Mouse (Mus musculus): Measurements from ENCODE around the gene Pitpnm2. TPM values are rescaled to one million over a fixed set of nuclear protein-coding genes. Genes with fewer than 3 reads are reported as not detected.
"Not testable (repeated sequence)": the region's sequence is repeated elsewhere in the genome, so short reads cannot be mapped to it uniquely, and the experiment has no call there.

The Pitpnm2 gene
- total RNA-seq, 2 experiments from 2014 or later = 202 to 237 TPM

DNA sequence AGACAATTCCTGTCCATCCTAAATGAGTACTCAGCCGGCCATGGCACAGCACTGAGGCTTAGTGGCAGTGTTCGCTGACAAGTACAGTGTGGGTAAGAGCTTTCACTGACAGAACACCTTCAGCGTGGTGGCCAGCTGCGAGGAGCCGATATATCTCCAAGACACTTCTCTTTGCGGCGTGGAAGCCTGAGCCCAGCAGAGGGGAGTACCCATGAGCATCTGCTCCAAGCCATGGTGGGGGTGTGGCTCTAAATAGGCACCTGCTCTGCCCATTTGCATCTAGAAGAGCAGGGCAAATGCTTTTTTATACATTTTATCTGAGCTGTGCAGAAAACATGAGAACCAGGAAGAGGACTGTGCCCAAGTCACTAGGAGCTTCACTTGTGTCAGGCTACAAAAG is 23.7 kb downstream of the Pitpnm2 start:
- intact Hi-C loops (cut with DNase I) = no loop called here
- DNase-seq (ENCODE audit: low spot score in 2 of 2) = no peak

DNA sequence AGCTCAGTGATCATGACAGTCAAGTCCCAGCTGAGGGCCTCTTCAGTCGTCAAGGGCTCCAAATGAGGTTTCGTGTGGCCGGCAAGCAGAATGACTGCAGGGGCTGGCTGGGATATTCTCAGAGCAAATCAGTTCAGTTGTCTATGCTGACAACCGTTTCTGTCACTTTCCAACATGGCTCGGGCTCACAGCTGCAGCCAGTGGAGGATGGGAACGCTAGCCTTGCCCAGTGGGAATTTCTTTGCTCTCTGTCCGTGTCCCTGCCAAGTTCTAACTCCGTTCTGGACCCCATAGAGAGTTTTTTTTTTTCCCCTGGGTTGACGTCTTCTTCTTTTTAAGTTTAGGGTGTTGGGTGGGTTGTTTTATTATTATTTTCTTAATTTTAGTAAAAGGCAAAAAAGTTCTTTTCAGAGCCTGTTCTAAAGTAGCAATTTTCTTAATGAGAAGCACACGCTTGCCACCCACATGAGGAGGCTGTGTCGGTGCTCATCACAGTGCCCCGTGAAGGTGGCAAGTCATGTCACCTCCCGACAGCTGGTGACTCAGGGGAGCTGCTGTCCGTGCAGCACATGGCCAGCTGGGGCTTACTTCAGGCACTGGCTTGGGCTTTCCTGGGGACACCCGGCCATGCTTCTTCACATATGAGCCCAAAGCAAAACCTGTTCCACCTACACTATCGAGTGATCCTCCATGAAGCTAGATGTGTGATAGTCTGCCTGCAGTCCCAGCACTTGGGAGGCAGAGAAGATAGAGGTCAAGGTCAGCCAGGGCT is 25.1 kb downstream of the Pitpnm2 start:
- intact Hi-C loops (cut with DNase I) = no loop called here
- DNase-seq (ENCODE audit: low spot score in 2 of 2) = no peak

DNA sequence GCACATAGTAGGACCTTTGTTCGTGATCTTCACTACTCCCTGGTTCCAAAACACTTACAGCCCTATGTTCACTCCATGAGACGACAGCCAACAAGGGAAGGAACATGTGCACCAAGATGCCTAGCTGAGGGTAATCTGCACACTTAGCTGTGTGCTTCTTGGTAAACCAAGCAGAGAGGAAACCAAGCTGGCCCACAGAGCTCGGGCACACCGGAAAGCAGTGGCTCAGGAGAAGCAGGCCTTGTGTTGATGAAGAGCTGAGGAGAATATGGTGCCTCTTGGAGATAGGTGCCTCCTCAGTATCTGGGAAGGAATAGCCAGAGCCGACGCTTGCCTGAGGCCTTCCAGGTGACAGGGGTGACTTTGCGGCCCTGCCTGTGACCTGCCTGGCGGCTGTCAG is 26.0 kb downstream of the Pitpnm2 start:
- DNase-seq (ENCODE audit: low spot score in 2 of 2) = no peak
- intact Hi-C loops (cut with DNase I) = no loop called here

DNA sequence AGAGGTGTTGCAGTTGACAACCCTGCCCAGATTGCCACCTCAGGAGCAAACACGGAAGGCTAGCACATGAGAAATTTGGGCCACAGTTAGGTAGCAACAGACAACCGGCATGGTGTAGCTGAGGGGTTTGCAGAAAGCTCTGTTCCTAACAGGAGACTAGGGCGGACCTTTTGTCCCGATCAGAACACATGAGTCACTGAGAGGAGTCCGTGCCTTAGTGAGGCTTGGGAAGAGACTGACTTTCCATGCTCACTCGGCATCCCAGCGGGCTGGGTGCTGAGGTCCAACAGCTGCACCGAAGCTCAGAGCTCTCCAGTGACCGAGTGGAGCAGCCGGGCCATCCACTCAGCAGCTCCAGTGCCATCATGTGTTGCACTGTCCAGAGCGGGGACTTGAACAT is 26.9 kb downstream of the Pitpnm2 start:
- no peak for DNase-seq (ENCODE audit: low spot score in 2 of 2)
- intact Hi-C loops (cut with DNase I) = no loop called here

DNA sequence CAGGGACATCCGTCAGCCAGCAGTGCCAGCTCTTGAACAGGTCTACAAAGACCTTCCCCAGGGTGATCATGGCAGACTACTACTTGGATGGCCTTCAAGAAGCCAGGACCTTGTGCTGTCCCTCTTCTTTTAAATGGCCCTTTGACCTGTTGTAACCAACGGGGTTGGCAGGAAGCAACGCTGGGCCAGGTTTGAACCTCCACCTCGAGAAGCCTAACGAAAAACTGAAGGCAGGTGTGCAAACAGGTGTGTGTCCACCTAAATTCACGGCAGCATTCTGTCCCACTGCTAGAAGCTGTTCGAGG is 27.9 kb downstream of the Pitpnm2 start:
- intact Hi-C loops (cut with DNase I) = loop anchor here (2.0 kb wide), 2 partner anchors 27 to 35 kb away; partner anchors contain the start of gene Pitpnm2
- no peak for DNase-seq (ENCODE audit: low spot score in 2 of 2)

DNA sequence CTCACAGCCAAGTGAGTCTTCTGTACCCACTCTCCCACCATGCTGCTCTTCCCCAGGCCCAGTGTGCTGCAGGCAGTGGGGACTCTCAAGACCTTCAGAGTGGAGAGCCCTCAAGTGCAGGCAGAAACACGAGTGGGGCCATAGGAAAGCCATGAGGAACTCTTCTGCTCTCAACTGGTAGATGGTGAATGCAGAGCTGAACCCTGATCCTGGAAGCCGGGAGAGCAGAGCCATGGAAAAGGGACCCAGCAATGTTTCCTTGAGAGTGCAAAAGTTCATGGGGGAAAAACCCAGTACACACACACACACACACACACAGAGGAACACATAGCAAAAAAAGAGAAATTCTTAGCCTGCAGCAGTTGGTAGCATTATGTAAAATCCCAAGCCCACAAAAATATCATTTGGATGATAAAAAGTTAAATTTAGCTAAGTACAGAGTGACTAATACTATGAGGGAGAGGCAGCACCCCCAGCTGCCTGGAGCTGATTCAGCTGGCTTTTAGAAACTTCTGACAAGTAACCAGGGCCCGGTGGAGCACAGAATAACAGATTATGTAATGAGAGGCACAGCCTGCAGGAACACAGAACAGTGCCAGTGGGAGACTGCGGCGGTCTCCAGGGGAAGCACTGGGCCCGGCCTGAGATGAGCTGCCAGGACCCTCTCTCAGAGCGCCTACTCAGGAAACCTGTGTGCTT is 28.4 kb downstream of the Pitpnm2 start:
- peak; percentile 87 to 96 for DNase-seq (ENCODE audit: low spot score in 2 of 2)
- intact Hi-C loops (cut with DNase I) = loop anchor here (2.0 kb wide), 2 partner anchors 28 to 34 kb away; partner anchors contain the start of gene Pitpnm2

DNA sequence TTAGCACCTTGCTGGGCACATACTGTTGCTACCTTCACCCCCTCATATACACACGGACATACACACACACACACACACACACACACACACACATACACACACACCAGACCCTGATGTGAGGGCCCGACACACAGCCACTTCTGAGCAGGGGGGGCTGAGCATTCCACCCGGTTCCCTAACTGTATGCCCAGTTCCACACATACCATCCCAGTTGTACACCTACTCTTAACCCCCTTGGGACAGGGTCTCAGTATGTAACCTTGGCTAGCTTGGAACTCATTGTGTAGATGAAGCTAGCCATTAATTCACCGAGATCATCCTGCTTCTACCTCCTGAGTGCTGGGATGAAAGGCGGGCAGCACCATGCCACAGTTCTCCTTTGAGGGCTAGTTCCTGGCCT is 29.0 kb downstream of the Pitpnm2 start:
- no peak for DNase-seq (ENCODE audit: low spot score in 2 of 2)
- intact Hi-C loops (cut with DNase I) = loop anchor here (2.0 kb wide), 2 partner anchors 28 to 34 kb away; partner anchors contain the start of gene Pitpnm2

DNA sequence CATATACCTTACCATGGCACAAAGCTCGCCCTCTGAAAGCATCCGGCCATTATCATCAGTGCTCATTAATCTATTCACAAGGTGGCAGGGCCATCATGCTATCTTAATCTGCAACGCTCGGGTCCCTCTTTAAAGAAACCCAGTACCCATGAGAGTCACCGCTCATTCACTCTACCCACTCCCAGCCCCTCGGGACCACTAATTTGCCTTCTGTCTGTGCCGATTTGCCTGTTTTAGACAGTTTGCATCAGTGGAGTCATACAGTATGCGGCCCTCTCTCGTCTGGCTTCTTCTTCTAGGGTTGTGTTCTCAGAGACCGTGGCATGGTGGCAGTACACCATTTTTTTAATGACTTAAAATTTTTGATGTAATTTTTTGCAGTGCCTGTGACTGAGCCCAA is 30.1 kb downstream of the Pitpnm2 start:
- intact Hi-C loops (cut with DNase I) = no loop called here

DNA sequence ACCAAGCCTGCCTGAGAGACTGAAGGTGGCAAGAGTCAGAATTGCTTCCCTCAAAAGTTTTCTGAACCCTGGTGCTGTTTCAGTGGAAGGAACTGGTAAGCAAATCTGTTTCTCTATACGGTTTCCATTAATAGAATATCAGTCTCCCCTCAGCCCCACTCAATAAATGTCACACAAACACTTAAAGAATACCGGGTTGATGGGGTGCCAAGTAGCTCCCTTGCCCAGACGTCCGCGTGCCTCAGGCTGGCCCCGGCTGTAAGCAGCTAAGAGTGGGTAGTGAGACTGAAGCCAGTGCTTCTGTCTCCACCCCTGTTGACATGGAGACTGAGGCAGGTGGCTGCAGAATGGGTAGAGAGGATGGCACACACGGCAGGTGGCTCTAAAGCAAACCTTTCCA is 30.6 kb downstream of the Pitpnm2 start:
- intact Hi-C loops (cut with DNase I) = no loop called here
- DNase-seq (ENCODE audit: low spot score in 2 of 2) = no peak

More for the DNA sequence above, 30.1 kb downstream of the Pitpnm2 start:
- no peak for DNase-seq (ENCODE audit: low spot score in 2 of 2)

DNA sequence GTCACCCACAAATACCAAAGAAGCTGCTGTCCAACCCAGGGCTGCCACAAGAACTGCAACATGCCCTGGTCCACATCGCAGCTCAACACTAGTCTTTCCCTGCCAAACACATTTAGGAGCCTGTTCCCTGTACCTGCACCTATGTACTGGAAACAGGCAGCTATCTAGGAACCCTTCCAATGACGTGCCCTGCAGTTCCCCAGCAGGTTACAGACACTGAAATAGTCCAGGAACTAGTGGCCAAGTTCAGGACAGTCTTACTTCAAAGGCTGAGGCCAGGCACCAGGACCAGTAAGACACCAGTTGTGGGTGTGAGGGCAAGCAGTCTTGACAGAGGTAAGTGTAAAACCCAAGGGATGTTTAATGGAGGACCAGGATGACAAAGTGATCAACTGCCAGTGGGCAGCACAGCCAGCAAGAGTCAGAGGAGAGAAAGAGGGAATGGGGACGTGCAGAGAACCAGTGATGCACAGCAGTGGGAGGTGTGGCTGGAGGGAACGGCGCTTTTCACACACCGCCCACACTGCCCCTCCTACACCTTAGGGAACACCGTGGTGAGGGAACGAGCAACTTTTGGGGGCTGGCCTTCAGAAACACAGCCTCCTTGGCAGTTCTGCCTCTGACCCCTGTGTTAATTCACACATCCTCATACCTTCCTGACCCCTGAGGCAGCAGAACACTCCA is 31.9 kb downstream of the Pitpnm2 start:
- peak; percentile 74 to 88 for DNase-seq (ENCODE audit: low spot score in 2 of 2)
- intact Hi-C loops (cut with DNase I) = no loop called here

DNA sequence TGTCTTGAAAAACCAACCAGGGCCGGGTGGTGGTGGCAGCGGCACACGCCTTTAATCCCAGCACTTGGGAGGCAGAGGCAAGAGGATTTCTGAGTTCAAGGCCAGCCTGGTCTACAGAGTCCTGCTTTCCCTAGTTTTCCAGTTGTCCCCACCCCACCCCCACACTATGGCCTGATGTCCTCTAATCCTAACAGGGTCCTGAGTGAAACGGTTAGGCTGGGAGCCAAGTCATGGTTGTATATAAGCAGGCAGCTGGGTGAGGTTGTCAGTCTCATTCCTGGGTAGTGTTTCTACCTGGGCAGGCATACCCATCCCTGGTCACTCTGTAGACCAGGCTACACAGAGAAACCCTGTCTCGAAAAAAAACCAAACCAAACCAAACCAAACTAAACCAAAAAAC is 32.5 kb downstream of the Pitpnm2 start:
- DNase-seq (ENCODE audit: low spot score in 2 of 2) = not testable (repeated sequence)

DNA sequence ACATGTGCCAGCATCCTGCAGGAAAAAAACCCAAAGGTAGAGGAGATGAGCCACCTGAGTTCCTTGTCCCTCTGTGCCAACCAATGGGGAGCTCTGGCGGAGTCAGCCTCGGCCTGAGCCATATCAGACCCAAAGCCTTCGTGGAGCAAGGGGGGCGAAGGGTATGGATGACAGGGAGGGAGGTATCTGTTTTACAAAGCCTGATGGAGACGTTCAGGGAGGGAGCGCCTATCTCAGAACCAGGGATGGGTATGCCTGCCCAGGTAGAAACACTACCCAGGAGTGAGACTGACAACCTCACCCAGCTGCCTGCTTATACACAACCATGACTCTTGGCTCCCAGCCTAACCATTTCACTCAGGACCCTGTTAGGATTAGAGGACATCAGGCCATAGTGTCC is 33.2 kb downstream of the Pitpnm2 start:
- intact Hi-C loops (cut with DNase I) = no loop called here
- DNase-seq (ENCODE audit: low spot score in 2 of 2) = no peak

More for the DNA sequence above, 32.5 kb downstream of the Pitpnm2 start:
- intact Hi-C loops (cut with DNase I) = not testable (repeated sequence)

DNA sequence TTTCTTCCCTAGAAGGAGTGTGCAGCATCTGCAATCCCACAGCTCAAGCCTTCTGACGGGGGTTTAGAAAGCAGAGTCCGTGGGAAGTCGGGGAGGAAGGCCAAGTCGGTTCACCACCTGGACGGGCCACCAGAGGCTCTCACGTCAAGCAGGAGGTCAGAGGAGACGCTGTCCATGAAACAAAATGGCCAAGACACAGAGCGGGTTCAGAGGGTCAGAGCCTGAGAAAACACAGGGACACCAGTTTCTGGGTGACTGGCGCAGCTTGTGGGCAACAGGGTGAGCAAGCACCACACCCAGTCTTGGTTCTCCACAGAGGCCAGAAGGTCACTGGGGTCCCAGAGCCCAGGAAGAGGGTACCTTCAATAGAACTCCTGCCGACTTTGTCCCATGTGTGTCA is 33.9 kb downstream of the Pitpnm2 start:
- no peak for DNase-seq (ENCODE audit: low spot score in 2 of 2)
- intact Hi-C loops (cut with DNase I) = no loop called here

DNA sequence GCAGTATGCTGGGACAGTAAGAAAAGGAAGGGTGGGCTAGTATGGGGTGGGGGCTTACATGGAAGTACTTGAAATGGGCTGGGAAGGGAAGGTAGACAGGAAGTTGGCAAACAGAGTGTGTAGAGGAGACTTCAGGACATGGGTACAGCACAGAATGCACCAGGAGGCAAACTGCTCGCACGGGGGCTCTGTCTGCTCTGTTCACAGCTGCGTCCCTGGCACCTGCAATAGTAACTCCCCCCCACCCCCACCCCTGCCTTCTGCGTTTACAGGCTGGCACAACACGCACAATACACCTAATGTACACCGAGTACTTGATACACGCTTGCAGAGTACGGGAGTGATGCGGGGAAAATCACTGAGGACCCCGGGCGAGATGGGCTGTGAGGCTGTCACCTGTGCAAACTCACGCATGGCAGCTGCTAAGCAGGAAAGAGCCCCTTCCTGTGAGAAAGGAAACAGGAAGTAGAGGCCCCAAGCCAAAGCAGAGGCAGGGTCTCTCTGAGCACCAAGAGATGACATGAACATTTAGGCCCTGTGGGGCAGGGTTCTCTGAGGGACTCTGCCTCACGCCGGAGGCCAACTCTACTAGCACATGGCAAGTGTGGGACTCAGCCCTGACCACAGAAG is 34.9 kb downstream of the Pitpnm2 start:
- DNase-seq (ENCODE audit: low spot score in 2 of 2) = no peak
- intact Hi-C loops (cut with DNase I) = no loop called here

DNA sequence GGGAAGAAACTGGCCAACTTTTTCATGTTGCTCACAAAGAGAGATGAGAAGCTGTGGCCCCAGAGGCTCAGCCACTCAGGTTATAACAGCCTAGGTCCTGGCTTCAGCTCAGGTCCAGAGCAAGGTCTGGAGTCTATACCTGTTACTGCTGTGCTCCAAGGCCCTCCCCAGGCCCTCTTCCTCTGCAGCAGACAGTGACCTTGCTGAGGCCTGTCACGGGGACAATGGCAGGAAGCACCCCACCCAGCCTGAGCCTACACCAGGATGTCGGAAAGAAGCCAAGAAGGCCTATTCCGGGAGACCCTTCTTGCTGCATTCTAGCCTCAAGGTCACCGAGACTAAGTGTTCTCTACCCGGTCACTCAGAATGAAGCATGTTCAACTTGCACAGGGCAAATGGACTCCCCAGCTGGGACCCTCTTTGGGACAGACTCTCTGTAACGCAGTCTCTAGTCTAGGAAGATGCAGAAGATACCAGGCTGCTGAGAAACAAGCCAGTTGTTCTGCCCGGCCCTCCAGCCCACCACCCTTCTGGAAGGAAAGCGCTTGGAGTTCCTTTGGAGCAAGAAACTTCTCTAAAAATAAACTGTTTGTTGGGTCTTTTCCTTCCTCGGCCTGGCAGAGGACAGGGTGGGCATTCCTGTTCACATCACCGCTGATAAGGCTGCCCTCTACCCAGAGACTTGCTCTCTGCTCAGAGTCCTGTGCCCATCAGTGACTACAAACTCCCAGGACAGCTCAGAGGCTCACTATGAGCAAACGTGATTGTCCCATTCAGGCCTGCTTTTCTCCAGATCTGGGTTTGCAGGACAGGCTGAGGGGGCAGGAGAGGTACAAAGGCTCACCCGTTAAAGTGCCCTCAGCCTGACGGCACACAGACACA is 35.7 kb downstream of the Pitpnm2 start:
- intact Hi-C loops (cut with DNase I) = no loop called here
- no peak for DNase-seq (ENCODE audit: low spot score in 2 of 2)

DNA sequence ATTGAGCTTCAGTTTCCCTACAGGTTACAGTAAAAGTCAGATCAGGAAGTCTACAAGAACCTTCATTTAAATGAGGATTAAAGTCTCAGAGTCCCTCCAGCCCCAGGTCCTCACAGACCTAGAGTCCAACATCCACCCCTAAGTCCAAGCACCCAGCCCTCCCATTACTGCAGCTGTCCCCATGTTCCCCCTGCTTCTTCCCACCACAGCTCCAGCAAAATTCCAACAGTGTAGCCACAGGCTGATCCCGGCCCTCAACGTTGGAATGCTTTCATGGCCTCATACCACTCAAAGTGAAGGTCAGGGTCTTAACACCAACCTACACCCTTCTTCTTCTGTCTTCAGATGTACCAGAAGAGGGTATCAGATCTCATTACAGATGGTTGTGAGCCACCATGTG is 37.9 kb downstream of the Pitpnm2 start:
- DNase-seq (ENCODE audit: low spot score in 2 of 2) = no peak
- intact Hi-C loops (cut with DNase I) = no loop called here

DNA sequence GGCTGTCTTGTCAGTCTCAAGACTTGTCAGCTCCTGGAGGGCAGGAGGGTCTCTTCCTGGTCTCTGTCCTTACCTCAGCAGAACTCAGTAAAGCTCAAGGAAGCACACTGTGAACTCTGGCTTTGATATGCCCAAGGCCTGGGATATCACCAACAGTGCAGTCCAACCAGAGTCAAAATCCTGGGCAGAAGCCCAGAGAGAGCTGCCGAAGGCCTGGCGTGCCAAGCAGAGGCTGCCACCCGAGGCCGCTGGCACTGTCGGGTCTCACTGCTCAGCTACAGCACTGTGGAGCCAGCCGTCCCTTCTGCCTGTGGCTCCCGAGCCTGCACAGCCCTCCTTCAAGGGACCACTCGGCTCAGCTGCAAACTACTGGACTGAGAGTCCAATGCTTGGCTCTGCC is 38.3 kb downstream of the Pitpnm2 start:
- no peak for DNase-seq (ENCODE audit: low spot score in 2 of 2)
- intact Hi-C loops (cut with DNase I) = no loop called here

DNA sequence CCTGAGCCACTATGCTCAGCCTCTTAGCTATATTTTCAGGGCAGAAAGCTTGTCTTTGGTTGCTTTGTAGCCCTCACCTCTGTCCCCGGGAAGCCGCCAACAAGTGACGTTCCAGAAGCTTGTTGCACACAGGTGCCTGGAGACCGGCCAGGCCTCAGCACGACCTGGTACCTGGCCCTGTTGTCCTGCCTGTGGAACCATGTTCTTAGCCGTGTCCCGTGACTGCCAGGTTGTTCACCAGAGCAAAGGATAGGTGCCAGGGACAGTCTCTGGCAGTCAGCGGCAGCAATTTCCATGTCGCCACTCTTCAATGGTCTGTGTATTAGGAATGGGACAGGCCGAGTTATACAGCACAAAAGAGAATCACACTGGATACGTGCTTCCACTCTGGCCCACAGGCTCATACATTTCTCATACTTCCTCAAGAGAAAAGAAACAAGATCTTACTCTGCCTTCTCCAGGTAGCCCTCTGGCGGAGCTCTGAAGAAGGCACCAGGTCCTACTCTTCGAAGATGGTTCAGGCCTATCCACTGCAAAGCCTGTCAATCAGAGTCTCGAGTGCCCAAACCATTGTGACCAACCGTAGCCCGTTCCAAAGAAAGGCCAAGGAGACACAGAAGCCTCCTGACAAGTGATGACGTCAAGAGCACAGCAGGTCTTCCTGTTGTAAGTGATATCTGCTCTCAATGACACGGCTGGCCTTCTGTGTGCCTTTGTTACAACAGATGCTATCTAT is 39.1 kb downstream of the Pitpnm2 start:
- intact Hi-C loops (cut with DNase I) = no loop called here
- no peak for DNase-seq (ENCODE audit: low spot score in 2 of 2)

All from left cerebral cortex, postnatal 14 days (tissue).